ENCODE assay signal across 8 mouse cellular contexts in genomic region chr10:80138553-80139438, GRCm38 (mm10). TPM values are rescaled to one million over a fixed set of nuclear protein-coding genes. Genes with fewer than 3 reads are reported as not detected.
DNase-seq lines count a peak whose midpoint lies in the region; ATAC-seq lines count a peak whose summit lies in the region.

Atp5d (plus strand) TSS chr10:80138632.

- peak; percentile 1; the same call in 1 of the 2 replicates for ATAC-seq in embryonic facial prominence, embryonic 14.5 days (ENCODE audit: low read depth)
- no peak for ATAC-seq in limb, embryonic 12.5 days (ENCODE audit: insufficient number of reproducible peaks, insufficient read depth, low FRiP score, low TSS enrichment, low read depth)
- ATAC-seq in midbrain, embryonic 14.5 days (ENCODE audit: low FRiP score, low TSS enrichment), result peak; percentile 11; the same call in 1 of the 2 replicates

- H3K27me3 ChIP-seq in embryonic facial prominence, embryonic 14.5 days (replicated peaks; ENCODE audit: control insufficient read depth, insufficient read depth, low read length), result peaks cover 24% of the 10 kb centered on the region
- H3K27me3 ChIP-seq in heart, embryonic 10.5 days (ENCODE audit: insufficient read depth, poor library complexity, severe bottlenecking), result peaks cover 55% of the 10 kb centered on the region
- peaks cover 63% of the 10 kb centered on the region for H3K27me3 ChIP-seq in limb, embryonic 12.5 days
- H3K27me3 ChIP-seq in midbrain, embryonic 14.5 days (ENCODE audit: control insufficient read depth, insufficient read depth, low read length), result no peaks in the 10 kb centered on the region; the same call in 1 of the 2 replicates

- peak within 1 kb of the TSS; percentile 73 for H3K27ac ChIP-seq in embryonic facial prominence, embryonic 14.5 days (replicated peaks; ENCODE audit: low read depth, low read length)
- peak within 1 kb of the TSS; percentile 87 for H3K27ac ChIP-seq in heart, embryonic 10.5 days
- peak within 1 kb of the TSS; percentile 74 for H3K27ac ChIP-seq in limb, embryonic 12.5 days
- H3K27ac ChIP-seq in midbrain, embryonic 14.5 days (replicated peaks; ENCODE audit: low read depth, low read length), result peak within 1 kb of the TSS; percentile 94

- H3K9ac ChIP-seq in embryonic facial prominence, embryonic 14.5 days (ENCODE audit: low read depth, low read length), result peak within 1 kb of the TSS; percentile 76
- H3K9ac ChIP-seq in limb, embryonic 12.5 days (replicated peaks), result peak within 1 kb of the TSS; percentile 85
- H3K9ac ChIP-seq in midbrain, embryonic 14.5 days (replicated peaks; ENCODE audit: low read length), result peak within 1 kb of the TSS; percentile 93

- peak within 1 kb of the TSS; percentile 69 for H3K4me3 ChIP-seq in embryonic facial prominence, embryonic 14.5 days (ENCODE audit: low read depth, low read length)
- peak within 1 kb of the TSS; percentile 83 for H3K4me3 ChIP-seq in heart, embryonic 10.5 days
- peak within 1 kb of the TSS; percentile 81 for H3K4me3 ChIP-seq in limb, embryonic 12.5 days (replicated peaks)
- H3K4me3 ChIP-seq in midbrain, embryonic 14.5 days (replicated peaks; ENCODE audit: low read depth, low read length), result peak within 1 kb of the TSS; percentile 80

- peak; percentile 90 for DNase-seq in CD4-positive, CD25-positive, alpha-beta regulatory T cell, adult 2 months (ENCODE audit: low read depth, low spot score)
- DNase-seq in adrenal gland, adult 8-10 months, result no peak
- DNase-seq in embryonic facial prominence, embryonic 14.5 days (ENCODE audit: low spot score), result peak; percentile 80
- no peak for DNase-seq in heart, embryonic 10.5 days (ENCODE audit: low spot score)
- DNase-seq in kidney, adult 8-10 months, result peak; percentile 52 to 60
- peak; percentile 90 for DNase-seq in midbrain, embryonic 14.5 days
- peak; percentile 82 for DNase-seq in testis, postnatal 10 days (ENCODE audit: low spot score)

- H3K4me2 ChIP-seq in embryonic facial prominence, embryonic 14.5 days (ENCODE audit: low read depth, low read length), result peak within 1 kb of the TSS; percentile 96
- peak within 1 kb of the TSS; percentile 98 for H3K4me2 ChIP-seq in limb, embryonic 12.5 days
- peak within 1 kb of the TSS; percentile 93 for H3K4me2 ChIP-seq in midbrain, embryonic 14.5 days (ENCODE audit: low read length)

- H3K9me3 ChIP-seq in embryonic facial prominence, embryonic 14.5 days (ENCODE audit: control insufficient read depth, low read length), result 0 out of 2 replicates have a peak, but pooled peaks cover 3% of the 10 kb centered on the region
- no peaks in the 10 kb centered on the region for H3K9me3 ChIP-seq in heart, embryonic 10.5 days
- 0 out of 2 replicates have a peak, but pooled peaks cover 5% of the 10 kb centered on the region for H3K9me3 ChIP-seq in limb, embryonic 12.5 days
- no peaks in the 10 kb centered on the region for H3K9me3 ChIP-seq in midbrain, embryonic 14.5 days (ENCODE audit: control insufficient read depth, low read length)

- 0% methylated on average over 20 of the region's 94 CpGs for WGBS in embryonic facial prominence, embryonic 14.5 days
- 1% methylated on average over 92 of the region's 94 CpGs for WGBS in heart, embryonic 10.5 days
- under 1% methylated on average over 77 of the region's 94 CpGs for WGBS in limb, embryonic 12.5 days
- WGBS in midbrain, embryonic 14.5 days, result under 1% methylated on average over 91 of the region's 94 CpGs

- H3K4me1 ChIP-seq in embryonic facial prominence, embryonic 14.5 days (ENCODE audit: control insufficient read depth, insufficient read depth, low read length), result peaks cover 23% of the 10 kb centered on the region
- peaks cover 63% of the 10 kb centered on the region for H3K4me1 ChIP-seq in heart, embryonic 10.5 days
- H3K4me1 ChIP-seq in limb, embryonic 12.5 days (replicated peaks), result peaks cover 47% of the 10 kb centered on the region
- peaks cover 38% of the 10 kb centered on the region for H3K4me1 ChIP-seq in midbrain, embryonic 14.5 days (ENCODE audit: control insufficient read depth, insufficient read depth, low read length)

- H3K36me3 ChIP-seq in embryonic facial prominence, embryonic 14.5 days (ENCODE audit: control insufficient read depth, insufficient read depth, low read length), result peaks cover 21% of the 10 kb centered on the region
- H3K36me3 ChIP-seq in heart, embryonic 10.5 days, result peaks cover 25% of the 10 kb centered on the region
- peaks cover 21% of the 10 kb centered on the region for H3K36me3 ChIP-seq in limb, embryonic 12.5 days
- H3K36me3 ChIP-seq in midbrain, embryonic 14.5 days (ENCODE audit: control insufficient read depth, insufficient read depth, low read length), result peaks cover 31% of the 10 kb centered on the region

RNA-seq across cellular contexts. Expression of gene Atp5d, which starts in this region (rescaled TPM):
- total RNA-seq in adrenal gland, adult 8-10 months (2022), result 100 to 1,000 TPM; 380 to 452 (median 425) TPM
- 474 and 475 TPM in 2 replicates for polyA plus RNA-seq in embryonic facial prominence, embryonic 14.5 days (2014; fragmentation: Nextera tagmentation; extraction: Ambion mirVana)
- polyA plus RNA-seq in heart, embryonic 10.5 days (2016; fragmentation: Nextera tagmentation; extraction: Ambion mirVana), result 689 and 872 TPM in 2 replicates
- 460 and 465 TPM in 2 replicates for polyA plus RNA-seq in limb, embryonic 12.5 days (2016; fragmentation: Nextera tagmentation; extraction: Ambion mirVana)
- polyA plus RNA-seq in midbrain, embryonic 14.5 days (2014; fragmentation: Nextera tagmentation; extraction: Ambion mirVana), result 407 and 480 TPM in 2 replicates

Comparison
In these comparisons a context has a peak if more than half of its experiments do, and no peak if none do; other contexts are left out.
1. DNase-seq: peak in CD4-positive, CD25-positive, alpha-beta regulatory T cell, adult 2 months (single experiment), embryonic facial prominence, embryonic 14.5 days (single experiment), kidney, adult 8-10 months (2 of 2), midbrain, embryonic 14.5 days (single experiment) and testis, postnatal 10 days (single experiment); none in adrenal gland, adult 8-10 months (single experiment) and heart, embryonic 10.5 days (single experiment).
2. Peak in every context shown above with its lines, with median percentiles within 50 percentile points of each other: H3K27ac ChIP-seq, H3K4me2 ChIP-seq, H3K4me3 ChIP-seq and H3K9ac ChIP-seq.